Mouse (Mus musculus) right cerebral cortex, postnatal 14 days (tissue): Measurements from ENCODE around the gene Sgcb.

Experiments used
- DNase-seq: peaks from one replicate; pipeline ENCODE4 v3.0.0; 2022

Gene Sgcb

DNA sequence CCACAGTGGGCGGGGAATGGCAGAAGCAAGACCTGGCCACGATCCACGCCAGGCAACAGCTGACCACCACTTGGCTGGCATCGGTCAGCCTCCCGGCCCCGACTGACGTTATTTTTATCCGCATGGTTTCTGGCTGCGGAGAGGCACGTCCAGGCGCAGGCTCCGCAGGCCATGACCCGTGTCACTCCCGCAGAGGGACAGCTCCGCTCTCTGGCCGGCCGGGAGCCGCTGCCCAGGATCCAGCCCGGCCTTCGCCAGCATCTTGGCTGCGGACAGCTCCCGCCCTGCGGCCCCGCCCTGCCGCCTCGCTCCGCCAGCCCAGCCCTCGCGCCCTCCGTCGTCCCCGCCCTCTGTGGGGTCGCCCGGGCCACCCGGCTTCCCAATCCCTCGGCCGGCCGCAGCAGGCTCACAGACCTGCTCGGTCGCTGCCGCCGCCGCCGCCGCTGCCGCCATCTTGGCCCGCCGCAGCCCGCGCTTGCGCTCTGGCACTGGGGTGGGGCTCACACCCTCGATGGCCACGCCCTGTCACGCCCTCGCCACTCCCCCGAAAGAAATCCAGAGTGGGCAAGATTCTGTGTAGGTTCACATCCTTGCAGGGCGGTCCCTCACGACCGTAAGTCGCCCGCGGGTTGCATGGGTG is at the start of gene Sgcb:
Gene Sgcb (minus strand): TSS at position 530 of the 640 bp plus-strand sequence.
- DNase-seq, result peak; percentile 82

DNA sequence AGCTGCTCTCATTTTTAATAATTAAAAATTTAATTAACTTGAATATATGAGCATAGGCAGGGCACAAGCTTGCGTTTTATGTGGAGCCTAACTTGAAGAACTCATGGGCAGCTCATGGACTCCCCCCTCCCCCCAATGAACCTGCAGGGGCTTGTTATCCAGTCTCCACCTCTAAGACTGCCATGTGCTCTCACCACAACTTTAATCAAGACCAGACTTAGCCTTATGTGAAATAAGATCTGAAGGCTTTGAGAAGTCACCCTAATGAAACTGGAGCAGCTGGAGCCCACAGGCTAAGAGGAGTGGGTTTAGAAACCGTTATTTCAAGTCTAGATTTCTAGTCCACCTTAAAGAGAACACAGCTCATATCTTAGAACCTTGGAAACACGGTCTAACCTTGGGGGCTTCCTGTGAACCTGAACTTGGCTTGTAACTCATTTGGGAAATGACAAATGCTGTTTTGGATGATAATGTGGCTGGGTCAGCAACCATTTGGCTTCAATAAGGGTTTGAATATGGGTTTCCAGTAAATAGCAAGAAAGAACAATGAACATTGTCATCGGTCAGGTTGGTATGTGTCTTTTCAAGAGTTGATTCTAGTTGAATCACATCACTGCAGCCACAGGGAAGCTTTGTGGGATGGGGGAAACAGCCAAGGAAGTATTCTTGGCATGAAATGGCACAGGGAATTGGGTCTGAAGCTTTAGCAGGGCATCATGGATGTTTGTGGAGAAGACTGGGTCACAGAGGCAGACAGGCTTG is 46.8 kb upstream of the Sgcb start:
- DNase-seq, result no peak

DNA sequence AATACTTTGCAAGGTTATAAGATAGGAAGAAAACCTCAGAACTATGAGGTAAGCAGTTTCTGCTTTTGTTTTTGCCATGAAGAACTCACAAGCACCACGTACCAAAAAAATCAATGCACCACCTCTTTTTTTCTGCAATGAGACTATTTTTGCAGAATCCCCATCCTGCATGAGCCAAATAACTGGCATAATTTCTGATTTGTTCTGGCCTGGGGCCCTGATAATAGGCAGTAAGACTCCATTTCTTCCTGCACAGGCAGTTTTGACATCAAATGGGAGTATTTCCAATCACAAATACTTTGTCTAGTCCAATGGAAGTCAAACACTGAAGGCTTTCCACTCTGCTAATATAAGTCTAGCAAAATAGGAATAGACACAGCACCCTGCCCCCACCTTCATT is 46.2 kb upstream of the Sgcb start:
- no peak for DNase-seq

DNA sequence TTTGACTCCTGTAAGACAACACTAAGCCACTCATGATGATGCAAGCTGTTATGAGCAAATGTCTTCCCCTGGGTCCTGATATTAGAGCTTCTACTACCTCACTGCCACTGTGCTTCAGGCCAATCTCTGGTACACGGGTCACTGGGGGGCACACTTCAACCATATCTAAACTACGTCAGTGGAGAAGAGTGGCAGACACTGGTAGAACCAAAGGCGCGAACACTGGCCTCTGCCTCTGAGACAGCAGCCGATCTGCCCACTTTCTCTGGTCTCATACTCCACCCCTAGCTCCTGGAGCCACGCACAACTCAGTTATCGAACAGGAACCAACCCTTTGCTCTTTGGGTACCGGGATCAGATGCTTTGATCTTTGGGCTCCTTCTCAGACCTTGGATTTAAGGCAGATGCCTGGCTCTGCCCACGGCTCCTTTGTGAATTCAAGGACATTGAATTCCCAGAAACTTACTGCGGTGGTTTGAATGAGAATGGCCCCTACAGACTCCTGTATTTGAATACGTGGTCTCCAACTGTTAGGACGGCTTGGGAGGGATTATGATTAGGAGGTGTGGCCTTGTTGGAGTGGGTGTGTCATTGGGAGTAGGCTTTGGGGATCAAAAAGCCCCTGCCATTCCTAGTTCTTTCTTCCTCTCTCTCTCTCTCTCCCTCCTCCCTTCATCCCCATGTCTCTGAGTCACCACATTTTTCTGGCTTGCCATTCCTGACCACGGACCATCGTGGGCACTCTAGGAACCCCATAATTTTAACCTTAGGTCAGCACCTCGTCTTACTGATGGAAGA is 44.3 kb upstream of the Sgcb start:
- no peak for DNase-seq

DNA sequence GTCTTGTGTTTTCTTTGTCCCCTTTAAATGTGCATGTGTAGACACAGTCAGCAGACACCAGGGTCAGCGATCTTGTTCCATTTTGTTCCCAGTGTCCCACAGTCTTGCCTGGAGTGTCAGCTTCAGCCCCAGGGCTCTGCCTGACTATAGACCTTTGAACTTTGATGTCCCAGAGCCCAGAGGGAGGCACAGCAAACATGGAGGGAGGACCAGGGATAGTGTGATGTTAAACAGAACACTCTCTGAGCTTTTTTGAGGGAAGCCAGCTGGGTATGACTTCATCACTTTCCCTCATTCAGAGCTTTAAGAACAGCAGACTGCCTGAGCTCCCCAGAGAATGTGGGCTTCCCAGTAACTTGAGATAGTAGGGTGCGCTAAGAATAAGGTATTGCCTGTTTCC is 42.6 kb upstream of the Sgcb start:
- no peak for DNase-seq

DNA sequence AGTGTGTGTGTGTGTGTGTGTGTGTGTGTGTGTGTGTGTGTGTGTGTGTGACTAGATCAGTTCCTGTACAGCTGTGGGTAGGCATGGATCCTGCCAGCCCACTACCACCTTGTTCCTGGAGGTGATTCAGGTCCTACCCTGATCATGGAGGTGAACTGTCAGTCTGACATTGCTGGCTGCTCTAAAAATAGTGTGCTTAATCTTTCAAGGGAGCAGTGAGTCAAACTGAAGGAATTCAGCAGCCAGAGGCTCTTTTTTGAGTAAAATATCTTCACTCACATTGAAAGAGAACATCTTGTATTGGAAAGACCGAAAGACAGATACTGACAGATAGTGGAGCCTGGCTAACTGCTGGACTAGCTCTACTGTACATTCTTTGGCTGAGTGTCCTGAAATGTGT is 41.0 kb upstream of the Sgcb start:
- DNase-seq, result no peak

DNA sequence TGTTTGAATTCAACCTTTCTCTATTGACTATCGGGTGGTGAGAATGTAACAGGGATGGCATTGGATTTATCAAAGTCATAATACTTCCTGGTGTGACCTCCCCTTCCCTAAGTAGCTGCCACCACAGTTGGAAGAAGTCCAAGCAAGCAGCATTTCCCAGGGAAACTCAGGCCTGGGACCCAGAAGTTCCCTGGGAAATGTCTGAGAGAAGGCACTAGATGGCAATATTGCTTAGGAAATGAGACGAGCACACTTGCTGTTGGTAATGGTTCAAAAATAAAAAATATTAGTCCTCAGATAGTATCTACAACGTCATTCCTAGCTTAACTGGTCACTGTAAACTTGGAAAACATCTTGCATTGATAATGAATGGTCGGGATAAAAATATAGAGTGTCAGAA is 38.6 kb upstream of the Sgcb start:
- DNase-seq, result no peak

DNA sequence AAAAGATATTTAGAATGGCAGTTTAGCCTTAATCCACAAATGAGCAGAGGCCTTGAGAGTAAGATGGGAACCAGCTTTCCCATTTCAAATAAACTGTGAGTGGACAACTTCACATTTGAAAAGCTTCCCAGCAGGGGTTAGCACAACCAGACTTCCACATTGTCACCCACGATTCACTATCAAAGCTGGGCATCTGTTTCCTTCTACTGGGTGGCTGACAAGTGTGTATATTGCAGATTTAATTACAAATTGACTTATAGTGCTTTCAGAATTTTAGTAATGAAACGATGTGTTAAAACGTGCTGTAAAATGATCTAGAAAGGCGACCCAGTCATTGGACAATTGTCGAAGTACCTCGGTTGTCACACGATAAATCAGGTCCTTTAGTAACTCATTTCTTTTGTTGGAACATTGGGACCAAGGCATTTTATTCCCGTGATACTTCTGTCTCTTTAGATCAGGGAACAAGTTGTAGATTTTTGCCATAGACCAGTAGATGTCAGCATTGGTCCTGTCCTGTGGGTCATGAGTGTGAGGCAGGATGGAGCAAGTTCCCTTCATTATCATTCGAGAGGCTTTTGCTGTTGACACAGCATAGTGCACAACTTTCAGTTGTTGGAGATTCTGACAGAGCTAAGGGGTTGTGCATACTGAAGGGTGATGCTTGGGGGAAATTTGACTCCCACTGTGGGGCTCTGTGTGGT is 36.3 kb upstream of the Sgcb start:
- DNase-seq, result no peak

DNA sequence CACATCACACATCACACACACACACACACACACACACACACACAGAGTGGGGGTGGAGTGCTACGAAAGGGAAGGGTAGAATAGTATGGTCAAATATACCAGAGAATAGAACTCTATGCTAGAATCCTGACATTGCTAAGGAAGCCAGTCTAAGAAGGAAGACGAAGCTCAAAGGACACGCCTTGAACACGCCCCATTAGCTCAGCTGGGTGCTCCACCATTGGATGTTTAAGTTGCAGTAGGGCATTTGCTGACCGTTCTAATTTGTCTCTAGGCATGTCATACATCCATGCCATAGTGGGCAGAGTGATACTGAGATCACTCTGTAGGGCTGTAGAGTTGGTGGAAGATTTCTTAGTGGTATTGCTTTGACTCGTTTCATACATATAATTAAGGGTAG is 35.6 kb upstream of the Sgcb start:
- no peak for DNase-seq

DNA sequence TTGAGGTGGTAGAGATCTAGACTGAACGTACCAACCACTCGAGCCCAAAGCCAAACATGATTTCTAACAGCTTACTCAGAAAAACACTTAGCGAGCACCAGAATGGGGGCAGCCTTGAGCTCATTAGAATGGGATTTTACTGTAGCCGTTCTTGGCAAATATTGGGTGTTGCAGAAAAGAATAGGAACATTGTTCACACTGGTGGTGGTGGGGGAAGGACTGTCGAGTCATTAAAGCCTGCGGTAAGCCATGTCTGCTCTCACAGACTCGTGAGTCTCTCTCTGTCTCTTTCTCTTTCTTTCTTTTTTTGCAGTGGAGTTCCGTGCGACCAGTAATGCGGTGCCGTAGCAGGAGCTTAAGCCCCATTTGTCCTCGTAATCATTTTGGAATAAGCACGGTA is 29.0 kb upstream of the Sgcb start:
- DNase-seq, result no peak

DNA sequence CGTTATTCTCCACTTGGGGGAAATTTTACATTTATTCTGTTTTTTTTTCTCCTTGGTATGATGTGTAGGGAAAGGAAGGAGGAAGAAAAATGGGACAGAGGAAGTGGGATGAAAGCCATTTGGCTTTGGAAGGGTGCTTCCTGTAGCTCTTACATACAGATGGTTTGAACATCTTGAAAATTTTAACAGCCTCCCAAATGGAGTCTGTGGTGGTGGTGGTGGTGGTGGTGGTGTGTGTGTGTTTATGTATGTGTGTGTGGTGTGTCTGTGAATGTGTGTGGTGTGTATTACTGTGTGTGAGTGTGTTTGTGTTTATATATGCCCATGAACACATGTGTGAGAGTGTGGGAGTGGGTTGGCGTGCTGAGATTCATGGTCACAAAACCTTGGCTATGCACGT is 28.0 kb upstream of the Sgcb start:
- DNase-seq, result no peak

DNA sequence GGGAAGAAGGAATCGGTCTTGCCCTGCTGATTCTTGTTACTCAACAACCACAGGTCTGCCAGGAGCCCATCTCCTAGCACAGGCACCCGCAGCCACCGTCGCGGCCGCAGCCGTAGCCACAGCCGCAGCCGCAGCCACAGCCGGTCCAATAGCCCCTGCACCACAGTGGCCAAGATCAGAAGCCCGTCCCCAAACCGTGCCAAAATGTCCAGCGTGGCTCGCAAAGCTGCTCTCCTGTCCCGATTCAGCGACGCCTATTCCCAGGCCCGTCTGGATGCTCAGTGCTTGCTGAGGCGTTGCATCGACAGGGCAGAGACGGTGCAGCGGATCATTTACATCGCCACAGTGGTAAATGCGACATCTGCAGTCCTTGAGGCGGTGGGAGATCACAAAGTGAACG is 21.8 kb upstream of the Sgcb start:
- no peak for DNase-seq

DNA sequence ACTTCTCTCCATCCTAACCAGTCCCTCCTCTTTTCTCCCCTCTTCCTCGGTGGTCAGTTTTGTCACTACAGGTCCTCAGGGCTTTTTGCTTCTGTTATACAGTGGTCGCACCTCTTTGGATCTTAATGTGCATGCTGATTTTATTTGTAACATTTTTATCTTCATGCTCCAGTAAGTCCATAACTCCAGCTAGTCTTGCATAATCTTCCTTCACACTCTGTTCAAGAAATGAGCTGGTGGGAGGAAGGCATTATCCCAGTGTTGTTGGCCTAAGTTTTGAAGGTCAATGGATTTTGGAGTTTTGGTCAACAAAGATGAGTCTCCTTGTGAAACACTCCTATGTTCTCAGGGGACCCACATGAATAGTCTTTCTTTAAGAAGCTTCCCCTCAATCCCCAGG is 20.3 kb upstream of the Sgcb start:
- no peak for DNase-seq

DNA sequence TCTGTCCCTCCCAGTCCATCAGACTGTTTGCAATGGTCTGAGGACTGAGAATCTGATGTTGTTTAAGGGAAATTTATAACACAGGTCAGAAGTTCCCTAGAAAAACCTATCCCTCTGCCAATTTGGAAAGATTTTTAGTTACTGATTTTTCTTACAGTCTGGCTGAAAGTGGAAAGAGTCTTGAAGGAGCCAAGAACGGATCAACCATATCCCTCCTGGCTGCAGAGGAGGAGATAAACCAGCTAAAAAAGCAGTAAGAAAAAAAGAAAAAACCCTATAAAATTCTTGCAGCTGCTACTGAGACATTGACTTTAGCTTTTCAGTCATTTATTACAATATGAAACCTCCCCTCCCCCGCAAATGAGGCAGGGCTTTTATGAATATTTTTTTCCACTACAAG is 19.1 kb upstream of the Sgcb start:
- no peak for DNase-seq

DNA sequence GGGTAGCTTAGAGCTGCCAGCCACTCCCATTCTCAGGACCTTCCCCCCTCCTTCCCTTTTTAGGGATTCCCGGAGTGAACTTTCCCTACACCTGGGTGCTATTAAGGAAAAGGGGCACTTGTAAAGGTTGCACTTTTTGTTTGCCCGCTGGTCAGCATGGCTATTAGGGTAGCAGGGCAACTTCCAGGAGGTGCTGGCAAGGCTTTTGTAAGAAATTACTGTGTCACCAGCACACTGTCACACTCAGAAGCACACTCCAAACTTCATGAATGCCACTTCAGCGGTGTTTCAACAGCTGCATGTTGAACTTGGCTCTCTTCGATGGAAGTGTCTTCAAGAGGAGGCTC is 4.2 kb upstream of the Sgcb start:
- no peak for DNase-seq

DNA sequence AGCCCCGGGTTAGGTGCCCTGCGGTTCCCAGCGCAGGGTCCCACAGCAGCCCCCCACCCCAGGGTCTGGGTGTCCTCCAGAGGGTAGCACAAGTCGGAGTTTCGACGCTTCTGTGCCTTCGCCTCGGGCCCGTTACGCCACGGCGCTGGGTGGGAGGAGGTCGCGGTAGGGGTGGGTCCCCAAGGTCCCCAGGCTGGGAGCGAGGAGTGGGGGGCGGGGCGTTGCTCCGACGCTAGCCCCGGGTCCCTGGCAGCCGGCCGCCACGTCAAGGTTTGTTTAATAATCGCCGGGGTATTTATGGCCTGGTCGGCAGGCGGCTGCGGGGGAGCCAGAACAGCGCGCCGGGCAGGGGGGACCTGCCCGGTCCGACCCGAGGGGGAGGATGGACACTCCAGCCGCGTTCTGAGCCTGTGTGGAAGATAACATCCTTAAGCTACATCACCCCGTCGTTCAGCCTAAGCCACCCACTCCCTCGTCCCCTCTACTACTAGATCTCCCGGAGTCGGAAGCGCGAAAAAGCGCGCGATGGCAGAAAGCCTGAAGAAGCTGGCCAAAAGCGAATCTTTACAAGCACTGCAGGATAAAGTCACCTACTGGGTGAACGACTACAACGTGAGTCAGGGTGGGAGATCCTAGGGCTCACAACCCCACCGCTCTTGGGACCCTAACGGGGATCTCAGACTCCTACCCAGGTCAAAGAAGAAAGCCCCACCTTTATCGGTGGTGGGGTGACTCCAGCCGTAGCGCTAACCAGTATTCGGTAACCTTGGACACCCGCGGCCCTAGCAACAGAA is 3.7 kb upstream of the Sgcb start, which contains the start of gene Spata18:
Gene Spata18 (plus strand): TSS at position 319 of the 794 bp plus-strand sequence.
- no peak for DNase-seq

DNA sequence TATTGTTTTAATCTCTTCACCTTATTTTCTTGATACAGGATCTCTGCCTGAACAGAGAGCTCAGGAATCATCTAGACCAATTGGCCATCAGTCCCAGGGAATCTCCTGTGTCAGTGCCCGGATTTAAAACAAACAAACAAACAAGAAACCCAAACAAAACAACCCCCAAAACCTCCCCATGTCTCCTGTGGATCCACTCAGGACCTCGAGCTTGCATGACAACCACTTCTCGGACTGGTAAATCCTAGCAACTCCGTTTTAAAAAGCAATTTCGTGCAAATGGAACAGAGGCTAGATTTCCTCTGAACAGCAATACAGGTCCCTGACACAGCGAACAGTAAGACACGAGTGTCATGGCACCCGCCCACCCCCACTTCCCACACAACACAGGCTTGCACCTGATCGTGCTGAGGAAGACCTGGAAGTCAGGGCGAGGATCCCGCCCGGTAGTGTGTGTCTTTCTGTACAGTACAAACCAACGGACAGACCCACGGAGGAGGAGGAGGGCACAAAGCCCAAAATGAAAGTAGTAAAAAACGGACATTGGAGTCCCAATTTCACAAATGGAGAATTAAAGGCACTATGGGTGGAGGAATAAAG is 2.9 kb upstream of the Sgcb start:
- no peak for DNase-seq

DNA sequence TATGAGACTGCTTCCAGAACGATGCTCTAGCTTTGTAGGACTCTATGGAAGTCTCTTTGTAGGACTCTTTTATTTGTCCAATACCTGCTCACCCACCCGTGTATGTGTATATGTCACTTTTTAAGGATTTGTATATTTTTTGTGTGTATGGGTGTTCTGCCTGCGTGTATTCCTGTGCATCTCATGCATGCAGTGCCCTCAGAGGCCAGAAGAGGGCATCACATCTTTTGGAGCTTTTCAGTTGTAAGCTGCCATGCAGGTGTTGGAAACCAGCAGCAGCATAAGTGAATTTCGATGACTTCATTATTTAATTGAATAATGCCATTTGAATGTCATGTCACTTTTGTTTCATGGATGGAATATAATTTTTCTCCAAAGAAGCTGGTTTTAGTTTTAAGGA is 5.5 kb downstream of the Sgcb start:
- peak; percentile 54 for DNase-seq

DNA sequence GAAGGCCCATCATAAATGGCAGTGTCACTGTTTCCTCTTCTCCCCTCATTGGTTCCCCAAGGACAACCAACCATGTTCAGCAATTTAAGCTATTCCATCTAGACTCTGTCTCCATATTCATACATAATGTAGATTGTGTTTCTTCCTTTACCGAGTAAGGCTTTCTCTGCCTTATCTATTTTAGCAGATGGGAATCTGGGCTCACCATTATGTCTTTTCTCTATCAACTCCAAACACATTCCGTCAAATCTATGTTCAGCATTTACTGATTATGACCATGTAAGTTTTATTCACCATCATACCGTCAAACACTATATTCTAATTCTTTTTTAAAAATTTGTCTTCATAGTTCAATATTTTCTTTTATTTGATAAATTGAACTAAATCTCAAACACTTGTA is 6.5 kb downstream of the Sgcb start:
- DNase-seq, result no peak

DNA sequence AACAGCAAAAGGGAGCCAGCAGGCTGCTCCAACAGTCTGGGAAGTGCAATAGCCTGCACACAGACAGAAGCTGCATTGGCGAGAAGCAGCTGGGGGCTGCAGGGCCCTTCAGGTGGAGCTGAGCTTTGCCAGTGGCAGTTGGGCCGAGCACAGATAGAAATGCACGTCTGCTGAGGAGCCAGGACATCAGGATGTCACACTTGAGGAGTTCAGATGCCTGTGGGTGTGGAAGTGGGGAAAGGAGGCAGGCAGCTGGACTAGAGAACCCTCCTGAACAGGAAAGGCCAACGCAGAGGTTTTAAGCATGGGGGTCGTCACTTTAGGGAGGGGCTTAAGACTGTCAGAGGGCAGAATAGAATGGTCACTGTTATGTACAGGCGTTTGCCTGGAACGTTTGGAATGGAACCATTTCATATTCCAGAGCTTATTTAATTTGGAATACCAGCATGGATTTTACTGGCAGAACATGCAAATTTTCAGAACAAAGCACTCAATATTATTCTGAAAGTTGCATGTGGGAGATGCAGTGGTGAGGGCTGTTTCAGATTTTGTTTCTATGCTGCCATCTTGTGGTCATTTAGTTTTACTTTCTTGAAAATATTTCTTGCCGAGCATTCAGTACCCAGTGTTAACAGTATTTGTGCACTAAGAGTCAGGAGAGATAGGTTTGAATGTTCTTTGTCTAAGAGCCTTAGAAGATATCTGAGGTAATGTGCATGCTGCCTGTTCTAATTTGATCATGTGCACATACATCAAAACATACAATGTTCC is 10.1 kb downstream of the Sgcb start:
- no peak for DNase-seq

DNA sequence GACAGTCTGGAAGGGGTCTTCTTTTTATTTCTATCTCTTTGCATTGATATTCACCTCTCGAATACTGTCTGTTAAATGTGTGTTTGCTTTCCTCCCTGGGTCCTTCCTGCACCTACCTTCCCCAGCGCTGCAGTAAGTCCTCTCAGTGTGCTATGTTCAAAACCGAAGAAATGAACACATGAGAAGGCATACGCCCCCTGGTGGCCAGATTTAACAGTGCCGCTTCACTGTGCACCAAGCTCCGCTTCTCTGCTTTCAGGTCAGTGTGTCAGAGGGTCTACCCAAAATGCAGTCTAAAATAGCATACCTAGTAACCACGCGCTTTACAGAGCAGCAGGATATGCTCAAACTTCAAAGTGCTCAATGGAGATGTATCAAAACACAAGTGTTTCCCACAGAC is 14.4 kb downstream of the Sgcb start:
- DNase-seq, result peak; percentile 91
